Mouse (Mus musculus) hindbrain, postnatal 0 days (tissue): Measurements from ENCODE around the gene Coq8a. TPM values are rescaled to one million over a fixed set of nuclear protein-coding genes. Genes with fewer than 3 reads are reported as not detected.

ENCODE experiments used
- ATAC-seq: fragments of 200-750 bp; cut with Nextera tagmentation; 2 replicates; pipeline ENCODE4 v1.8.0; 2017; ENCODE audit warnings: mild to moderate bottlenecking, moderate TSS enrichment, moderate library complexity
- DNase-seq: peaks from one replicate; pipeline ENCODE4 v3.0.0-alpha.2; 2015; ENCODE audit warnings: low spot score
- H3K27ac ChIP-seq: fragments of 300-500 bp; sonication (generic); 2 replicates; pipeline ENCODE4 v1.5.1; 2014; ENCODE audit warnings: mild to moderate bottlenecking
- H3K27me3 ChIP-seq: fragments of 300-500 bp; sonication (generic); 2 replicates; pipeline ENCODE4 v1.6.1; 2014; ENCODE audit warnings: low read length, mixed read lengths; ENCODE audit not compliant: insufficient read depth
- H3K36me3 ChIP-seq: fragments of 300-500 bp; sonication (generic); 2 replicates; pipeline ENCODE4 v1.6.1; 2014; ENCODE audit warnings: low read length, mixed read lengths; ENCODE audit not compliant: insufficient read depth
- H3K4me1 ChIP-seq: fragments of 300-500 bp; sonication (generic); 2 replicates; pipeline ENCODE4 v1.6.1; 2014; ENCODE audit warnings: antibody characterized with exemption, low read length, mixed read lengths; ENCODE audit not compliant: insufficient read depth
- H3K4me2 ChIP-seq: fragments of 300-500 bp; sonication (generic); 2 replicates; pipeline ENCODE4 v1.6.1; 2014; ENCODE audit warnings: low read depth, mild to moderate bottlenecking, low read length, moderate library complexity, mixed read lengths
- H3K4me3 ChIP-seq: fragments of 300-500 bp; sonication (generic); 2 replicates; pipeline ENCODE4 v1.5.1; 2014; ENCODE audit warnings: low read length
- H3K9ac ChIP-seq: fragments of 300-500 bp; sonication (generic); replicated peaks from 2 replicates; pipeline ENCODE4 v1.6.1; 2014; ENCODE audit warnings: mild to moderate bottlenecking, low read length, moderate library complexity, mixed read lengths
- H3K9me3 ChIP-seq: fragments of 300-500 bp; sonication (generic); 2 replicates; pipeline ENCODE4 v1.6.1; 2016; ENCODE audit warnings: low read length, mixed read lengths
- CTCF ChIP-seq: IDR thresholded peaks from 2 replicates; pipeline ENCODE4 v1.5.1; 2016; ENCODE audit warnings: antibody characterized with exemption, control low read depth, low read depth
- WGBS: fragments of 180-500 bp; shearing (Covaris S2); extraction: QIAGEN DNeasy Blood & Tissue Kit; methylation state at CpG from one replicate; pipeline ENCODE4 v1.1.7; 2014; 5-methylcytosine and 5-hydroxymethylcytosine counted together
- polyA plus RNA-seq: library from polyadenylated mRNA; unstranded; fragments of >200 nt; fragmentation: Nextera tagmentation; extraction: Ambion mirVana; gene quantifications from 2 replicates; pipeline ENCODE4 v1.2.1, GENCODE M21; 2015
- total RNA-seq: library from RNA; depleted of rRNA; stranded (reverse); fragments of >200 nt; gene quantifications from 2 replicates; pipeline ENCODE4 v1.2.3, GENCODE M21; 2014

The Coq8a gene
- total and polyA plus RNA-seq, 2 experiments from 2014 or later: 6.0 to 9.2 TPM

- ATAC-seq (no peak), DNase-seq (no peak)
- Histone ChIP-seq H3K27me3 (no peaks in the 10 kb centered on the region), H3K4me1 (no peaks in the 10 kb centered on the region), H3K9me3 (no peaks in the 10 kb centered on the region), H3K27ac (no peak overlapping the region), H3K4me3 (no peak overlapping the region), H3K4me2 (no peak overlapping the region), H3K9ac (no peak overlapping the region), H3K36me3 (peaks cover 16% of the 10 kb centered on the region)
- TF ChIP-seq CTCF: no peak
- WGBS: 76% methylated on average over 5 of the region's 5 CpGs
These were observed 32.9 kb downstream of the Coq8a start for GRCm38 (mm10) chr1:180166533-180166932.

GRCm38 (mm10) chr1:180162986-180163385 lies 36.4 kb downstream of the Coq8a start:
- no peak overlapping the region for H3K4me2 ChIP-seq
- H3K27me3 ChIP-seq: no peaks in the 10 kb centered on the region
- ATAC-seq (no peak), DNase-seq (no peak)
- no peaks in the 10 kb centered on the region for H3K4me1 ChIP-seq
- no peaks in the 10 kb centered on the region for H3K9me3 ChIP-seq
- H3K4me3 ChIP-seq: no peak overlapping the region
- TF ChIP-seq CTCF: no peak
- WGBS: 87% methylated on average over 7 of the region's 7 CpGs
- no peak overlapping the region for H3K9ac ChIP-seq
- H3K36me3 ChIP-seq: peaks cover 42% of the 10 kb centered on the region
- H3K27ac ChIP-seq: no peak overlapping the region

- TF ChIP-seq CTCF: no peak
- WGBS: 83% methylated on average over 20 of the region's 20 CpGs
- no peaks in the 10 kb centered on the region for H3K9me3 ChIP-seq
- DNase-seq: no peak
- H3K36me3 ChIP-seq: peaks cover 42% of the 10 kb centered on the region
- no peaks in the 10 kb centered on the region for H3K27me3 ChIP-seq
- H3K4me1 ChIP-seq: no peaks in the 10 kb centered on the region
- 0 out of 2 replicates have a peak, but pooled peaks have one; percentile 21 for ATAC-seq
- no peak overlapping the region for H3K4me3 ChIP-seq
- H3K4me2 ChIP-seq: no peak overlapping the region
- H3K27ac ChIP-seq: no peak overlapping the region
- H3K9ac ChIP-seq: no peak overlapping the region
These were observed 37.6 kb downstream of the Coq8a start for GRCm38 (mm10) chr1:180161566-180162355.

DNA sequence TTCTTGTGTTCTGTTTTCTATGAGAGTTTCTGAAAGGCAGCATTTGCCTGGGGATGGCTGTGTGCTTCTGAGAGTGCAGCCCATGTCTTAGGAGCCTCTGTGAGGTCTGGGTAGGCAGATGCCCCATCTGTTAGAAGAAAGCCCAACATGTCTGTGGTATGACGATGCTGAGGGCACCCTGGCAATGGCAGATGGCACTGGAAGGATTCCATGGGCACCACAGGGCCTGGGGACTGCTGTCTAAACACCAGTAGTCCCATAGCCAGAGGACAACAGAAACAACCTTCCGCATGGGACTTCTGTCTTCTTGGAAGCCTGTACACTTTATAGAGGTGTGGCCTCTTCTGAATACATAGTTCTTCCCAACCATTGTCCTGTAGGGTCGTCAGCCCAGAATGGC lies 38.2 kb downstream of the Coq8a start:
- Histone ChIP-seq H3K27me3 (no peaks in the 10 kb centered on the region), H3K9ac (no peak overlapping the region), H3K36me3 (peaks cover 42% of the 10 kb centered on the region), H3K9me3 (no peaks in the 10 kb centered on the region), H3K4me3 (no peak overlapping the region), H3K4me1 (no peaks in the 10 kb centered on the region), H3K27ac (no peak overlapping the region), H3K4me2 (no peak overlapping the region)
- peak; percentile 50; the same call in 1 of the 2 replicates for ATAC-seq
- DNase-seq: peak; percentile 26
- no peak for TF ChIP-seq CTCF
- WGBS: 70% methylated on average over 3 of the region's 3 CpGs

DNA sequence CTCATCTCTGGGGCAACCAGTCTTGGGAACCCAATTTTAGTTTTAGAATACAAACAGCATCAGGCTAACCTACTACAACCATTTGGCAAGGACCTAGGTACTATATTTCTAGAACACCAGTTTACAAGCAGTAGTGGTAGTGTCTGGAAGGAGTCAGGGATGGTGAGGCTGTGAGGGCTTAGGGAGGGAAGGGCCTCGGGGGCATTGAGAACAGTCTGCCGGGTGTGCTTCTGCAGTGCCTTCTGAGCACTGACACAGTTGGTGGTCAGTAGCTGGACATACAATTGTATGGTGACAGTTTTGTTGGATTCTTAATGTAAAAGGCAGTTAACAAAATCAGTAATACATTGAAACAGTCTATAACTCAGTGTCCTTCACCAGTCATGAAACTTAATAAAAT lies 38.9 kb downstream of the Coq8a start:
- H3K36me3 ChIP-seq: peaks cover 36% of the 10 kb centered on the region
- no peaks in the 10 kb centered on the region for H3K9me3 ChIP-seq
- H3K4me2 ChIP-seq: no peak overlapping the region
- H3K4me3 ChIP-seq: no peak overlapping the region
- DNase-seq (no peak), ATAC-seq (no peak)
- H3K27me3 ChIP-seq: no peaks in the 10 kb centered on the region
- H3K4me1 ChIP-seq: no peaks in the 10 kb centered on the region
- 88% methylated on average over 2 of the region's 2 CpGs for WGBS
- H3K27ac ChIP-seq: no peak overlapping the region
- TF ChIP-seq CTCF: no peak
- no peak overlapping the region for H3K9ac ChIP-seq

DNA sequence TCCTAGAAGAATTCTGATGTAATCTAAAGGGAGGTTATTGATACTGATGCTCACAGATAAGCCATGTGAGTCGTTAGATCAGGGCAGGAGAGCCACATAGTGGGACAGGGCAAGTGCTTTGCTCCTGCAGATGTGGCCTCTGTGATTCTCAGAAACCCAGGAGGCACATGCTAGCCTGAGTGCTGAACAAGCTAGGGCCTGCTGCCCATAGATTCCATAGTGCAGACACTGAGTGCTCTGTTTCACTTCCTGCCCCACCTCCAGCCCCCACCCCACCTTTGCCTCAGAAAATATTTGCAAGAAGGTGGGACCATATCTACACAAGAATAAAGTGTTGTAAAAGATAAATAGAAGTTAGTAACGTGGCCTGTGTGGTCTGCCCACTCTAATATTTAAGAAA lies 40.8 kb downstream of the Coq8a start:
- Histone ChIP-seq H3K9ac (no peak overlapping the region), H3K27ac (no peak overlapping the region), H3K9me3 (no peaks in the 10 kb centered on the region), H3K4me2 (no peak overlapping the region), H3K36me3 (peaks cover 43% of the 10 kb centered on the region), H3K4me1 (no peaks in the 10 kb centered on the region), H3K4me3 (no peak overlapping the region), H3K27me3 (no peaks in the 10 kb centered on the region)
- no peak for TF ChIP-seq CTCF
- ATAC-seq (no peak), DNase-seq (no peak)
- 80% methylated on average over 2 of the region's 2 CpGs for WGBS

DNA sequence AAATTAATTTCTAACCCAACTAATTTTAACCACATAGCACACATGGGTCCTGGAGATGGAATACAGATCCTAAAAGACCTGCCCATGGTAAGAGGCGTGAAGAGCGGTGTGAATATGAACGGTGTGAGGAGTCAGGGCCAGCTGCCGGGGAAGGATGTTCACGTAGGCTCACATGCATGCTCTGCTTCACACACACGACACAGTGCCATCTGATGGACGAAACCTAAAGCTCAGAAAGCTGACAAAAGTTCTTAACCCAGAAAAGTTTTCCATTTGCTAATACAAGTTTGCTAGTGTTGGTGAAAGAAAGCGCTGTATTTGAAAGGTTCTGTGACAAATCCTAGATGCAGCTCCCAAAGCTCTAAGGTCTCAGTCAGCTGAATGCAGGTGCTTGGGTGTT lies 48.2 kb downstream of the Coq8a start:
- WGBS: 72% methylated on average over 8 of the region's 8 CpGs
- Histone ChIP-seq H3K9me3 (no peaks in the 10 kb centered on the region), H3K27me3 (no peaks in the 10 kb centered on the region), H3K4me1 (no peaks in the 10 kb centered on the region), H3K4me3 (no peak overlapping the region), H3K4me2 (no peak overlapping the region), H3K36me3 (peaks cover 29% of the 10 kb centered on the region), H3K9ac (no peak overlapping the region), H3K27ac (no peak overlapping the region)
- ATAC-seq (no peak), DNase-seq (peak; percentile 58)
- TF ChIP-seq CTCF: peak; percentile 55
